Mouse (Mus musculus): ENCODE results near the gene Eya2. TPM values are rescaled to one million over a fixed set of nuclear protein-coding genes. Genes with fewer than 3 reads are reported as not detected.
A peak's percentile ranks its signal among the peaks of the same experiment; 100 is the strongest.

Eya2 gene
- polyA plus RNA-seq, 1 experiment from 2014 or later = 36.7 TPM

GRCm38 (mm10) chr2:165626826-165627225, 32.0 kb downstream of the Eya2 start:
- H3K9ac ChIP-seq = no peak overlapping the region
- H3K27me3 ChIP-seq (replicated peaks) = no peaks in the 10 kb centered on the region
- no peak overlapping the region for H3K4me3 ChIP-seq
- H3K9me3 ChIP-seq = no peaks in the 10 kb centered on the region
- H3K36me3 ChIP-seq = peaks cover 4% of the 10 kb centered on the region; the same call in 1 of the 2 replicates
- WGBS = 65% methylated on average over 6 of the region's 6 CpGs
- ATAC-seq (ENCODE audit: low FRiP score, low read depth) = no peak
- peaks cover 9% of the 10 kb centered on the region for H3K4me1 ChIP-seq
- H3K27ac ChIP-seq = 0 out of 2 replicates have a peak overlapping the region, but pooled peaks have one; percentile 7
- no peak overlapping the region for H3K4me2 ChIP-seq (replicated peaks)

- Histone ChIP-seq H3K4me2 (replicated peaks) (no peak overlapping the region), H3K27me3 (replicated peaks) (no peaks in the 10 kb centered on the region), H3K36me3 (peaks cover 4% of the 10 kb centered on the region; the same call in 1 of the 2 replicates), H3K9me3 (no peaks in the 10 kb centered on the region), H3K9ac (no peak overlapping the region), H3K4me3 (no peak overlapping the region), H3K27ac (no peak overlapping the region), H3K4me1 (peaks cover 6% of the 10 kb centered on the region)
- WGBS = 79% methylated on average over 6 of the region's 6 CpGs
- ATAC-seq (ENCODE audit: low FRiP score, low read depth) = no peak
Measured at GRCm38 (mm10) chr2:165627974-165628373, 33.1 kb downstream of the Eya2 start.

GRCm38 (mm10) chr2:165629900-165630299, 35.1 kb downstream of the Eya2 start:
- no peak overlapping the region for H3K4me2 ChIP-seq (replicated peaks)
- 41% methylated on average over 8 of the region's 8 CpGs for WGBS
- H3K4me1 ChIP-seq = peaks cover 16% of the 10 kb centered on the region
- H3K9me3 ChIP-seq = no peaks in the 10 kb centered on the region
- ATAC-seq (ENCODE audit: low FRiP score, low read depth) = no peak
- H3K4me3 ChIP-seq = no peak overlapping the region
- H3K36me3 ChIP-seq = peaks cover 4% of the 10 kb centered on the region; the same call in 1 of the 2 replicates
- H3K9ac ChIP-seq = no peak overlapping the region
- no peak overlapping the region for H3K27ac ChIP-seq
- no peaks in the 10 kb centered on the region for H3K27me3 ChIP-seq (replicated peaks)

GRCm38 (mm10) chr2:165633011-165633785, 38.4 kb downstream of the Eya2 start:
- Histone ChIP-seq H3K4me2 (replicated peaks) (no peak overlapping the region), H3K4me1 (peaks cover 11% of the 10 kb centered on the region), H3K9ac (no peak overlapping the region), H3K27me3 (replicated peaks) (no peaks in the 10 kb centered on the region), H3K4me3 (no peak overlapping the region), H3K27ac (no peak overlapping the region), H3K9me3 (peaks cover 10% of the 10 kb centered on the region; the same call in 1 of the 2 replicates), H3K36me3 (no peaks in the 10 kb centered on the region)
- ATAC-seq (ENCODE audit: low FRiP score, low read depth) = no peak
- WGBS = 81% methylated on average over 11 of the region's 11 CpGs

DNA sequence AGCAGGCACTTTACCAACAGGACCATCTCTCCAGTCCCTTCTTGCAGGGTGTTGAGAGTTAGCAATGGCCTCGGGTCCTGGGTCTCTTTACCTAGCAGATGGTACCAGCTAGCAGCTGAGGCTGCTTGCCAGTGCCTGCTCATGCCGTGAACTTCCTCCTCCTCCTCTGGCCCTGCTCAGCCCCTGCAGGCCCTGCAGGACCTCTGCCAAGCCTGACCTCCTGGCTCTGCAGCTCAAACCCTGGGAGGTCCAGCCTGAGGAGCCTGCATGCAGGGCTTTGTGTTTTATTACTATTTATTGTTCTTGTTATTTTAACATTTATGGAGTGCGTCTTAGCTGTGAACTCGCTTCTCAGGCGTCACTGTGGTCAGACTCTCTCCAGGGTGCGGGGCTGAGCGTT, 39.6 kb downstream of the Eya2 start:
- H3K4me1 ChIP-seq = peaks cover 11% of the 10 kb centered on the region
- 35% methylated on average over 7 of the region's 7 CpGs for WGBS

GRCm38 (mm10) chr2:165639075-165639755, 44.4 kb downstream of the Eya2 start:
- Histone ChIP-seq H3K9ac (no peak overlapping the region), H3K27me3 (replicated peaks) (no peaks in the 10 kb centered on the region), H3K9me3 (peaks cover 10% of the 10 kb centered on the region; the same call in 1 of the 2 replicates), H3K36me3 (no peaks in the 10 kb centered on the region), H3K4me1 (peaks cover 32% of the 10 kb centered on the region), H3K27ac (no peak overlapping the region), H3K4me3 (no peak overlapping the region), H3K4me2 (replicated peaks) (no peak overlapping the region)
- WGBS = 81% methylated on average over 11 of the region's 11 CpGs
- no peak for ATAC-seq (ENCODE audit: low FRiP score, low read depth)

More for the DNA sequence above, 39.6 kb downstream of the Eya2 start:
- Histone ChIP-seq H3K4me3 (no peak overlapping the region), H3K9ac (no peak overlapping the region), H3K4me2 (replicated peaks) (no peak overlapping the region), H3K27me3 (replicated peaks) (no peaks in the 10 kb centered on the region), H3K9me3 (peaks cover 10% of the 10 kb centered on the region; the same call in 1 of the 2 replicates), H3K36me3 (no peaks in the 10 kb centered on the region), H3K27ac (no peak overlapping the region)
- no peak for ATAC-seq (ENCODE audit: low FRiP score, low read depth)

DNA sequence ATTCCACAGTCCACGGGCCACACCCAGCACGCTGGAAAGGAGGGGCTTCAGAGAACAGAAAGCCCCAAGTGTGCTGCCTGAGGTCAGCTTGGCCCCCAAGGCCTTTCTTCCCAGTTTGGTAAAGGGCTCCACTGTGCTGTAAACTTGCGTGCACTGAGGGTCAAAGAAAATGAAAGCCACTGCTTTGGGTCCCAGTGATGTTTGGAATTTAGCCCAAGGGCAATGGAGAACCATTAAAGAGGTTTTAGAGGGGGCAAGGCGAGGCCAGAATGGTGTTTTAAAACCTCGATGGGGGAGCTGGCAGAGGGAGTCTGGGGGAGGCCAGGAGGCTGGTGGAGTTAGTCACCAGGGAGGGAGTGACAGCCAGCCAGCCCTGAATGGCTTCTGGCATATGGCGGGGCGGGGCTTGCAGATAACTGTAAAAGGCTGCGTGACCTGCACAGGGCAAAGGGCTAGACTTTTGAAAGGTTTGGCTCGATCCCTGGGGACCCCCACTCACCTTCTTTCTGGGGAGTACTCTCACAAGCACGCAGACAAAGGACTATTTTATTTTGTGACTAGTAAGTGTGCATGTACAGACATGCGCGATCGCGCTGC, 47.2 kb downstream of the Eya2 start:
- H3K4me3 ChIP-seq = no peak overlapping the region
- H3K27me3 ChIP-seq (replicated peaks) = no peaks in the 10 kb centered on the region
- ATAC-seq (ENCODE audit: low FRiP score, low read depth) = peak; percentile 75
- WGBS = 41% methylated on average over 14 of the region's 14 CpGs
- H3K4me2 ChIP-seq (replicated peaks) = peak overlapping the region; percentile 24; the same call in 1 of the 2 replicates
- peak overlapping the region; percentile 6; the same call in 1 of the 2 replicates for H3K27ac ChIP-seq
- peaks cover 30% of the 10 kb centered on the region for H3K4me1 ChIP-seq
- H3K9ac ChIP-seq = no peak overlapping the region
- H3K36me3 ChIP-seq = no peaks in the 10 kb centered on the region
- H3K9me3 ChIP-seq = peaks cover 6% of the 10 kb centered on the region; the same call in 1 of the 2 replicates

DNA sequence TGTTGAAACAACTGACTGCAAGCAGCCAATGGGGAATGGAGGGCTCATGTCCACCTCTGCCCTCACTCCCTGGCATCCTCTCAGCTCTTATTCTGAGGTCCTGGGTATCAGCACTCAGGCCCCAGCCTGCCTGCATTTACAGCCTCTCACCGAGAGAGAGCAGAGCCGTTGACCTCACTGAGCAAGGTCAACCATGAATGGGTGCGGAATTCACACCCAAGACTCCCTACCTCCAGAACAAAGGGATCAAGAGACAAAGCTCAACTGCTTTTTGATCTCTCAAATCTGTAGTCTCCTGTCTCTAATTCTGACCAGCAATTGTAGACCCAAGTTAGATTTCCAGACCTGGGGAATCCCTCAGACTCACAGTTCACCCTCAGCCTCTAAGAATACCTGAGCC, 48.8 kb downstream of the Eya2 start:
- no peaks in the 10 kb centered on the region for H3K36me3 ChIP-seq
- no peak overlapping the region for H3K4me2 ChIP-seq (replicated peaks)
- peaks cover 33% of the 10 kb centered on the region for H3K4me1 ChIP-seq
- H3K9ac ChIP-seq = no peak overlapping the region
- H3K27me3 ChIP-seq (replicated peaks) = no peaks in the 10 kb centered on the region
- WGBS = 30% methylated on average over 3 of the region's 3 CpGs
- ATAC-seq (ENCODE audit: low FRiP score, low read depth) = no peak
- no peaks in the 10 kb centered on the region for H3K9me3 ChIP-seq
- no peak overlapping the region for H3K27ac ChIP-seq
- H3K4me3 ChIP-seq = no peak overlapping the region

DNA sequence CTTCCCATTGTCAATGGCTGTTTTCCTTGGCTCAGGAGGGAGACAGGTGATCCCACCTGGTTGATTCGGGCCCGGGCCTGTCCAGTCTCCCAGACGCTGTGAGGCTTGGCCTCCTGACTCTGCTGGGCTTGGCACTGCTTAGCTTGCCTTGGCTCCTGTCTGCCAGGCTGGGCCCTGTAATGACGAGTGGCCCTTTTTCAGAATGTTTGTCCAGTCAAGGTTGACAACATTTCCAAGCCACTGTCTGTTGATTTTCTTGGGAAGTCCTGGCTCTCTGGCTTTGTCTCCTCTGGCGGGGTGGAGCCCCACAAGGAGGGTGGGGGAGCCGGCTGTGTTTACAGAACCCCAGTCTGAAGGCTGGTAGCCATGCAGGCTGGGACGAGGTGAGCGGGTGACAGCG, 49.2 kb downstream of the Eya2 start:
- H3K27ac ChIP-seq = no peak overlapping the region
- H3K4me1 ChIP-seq = peaks cover 33% of the 10 kb centered on the region
- 82% methylated on average over 9 of the region's 9 CpGs for WGBS
- no peak overlapping the region for H3K9ac ChIP-seq
- no peak overlapping the region for H3K4me3 ChIP-seq
- no peaks in the 10 kb centered on the region for H3K9me3 ChIP-seq
- no peak for ATAC-seq (ENCODE audit: low FRiP score, low read depth)
- H3K4me2 ChIP-seq (replicated peaks) = no peak overlapping the region
- no peaks in the 10 kb centered on the region for H3K36me3 ChIP-seq
- no peaks in the 10 kb centered on the region for H3K27me3 ChIP-seq (replicated peaks)

DNA sequence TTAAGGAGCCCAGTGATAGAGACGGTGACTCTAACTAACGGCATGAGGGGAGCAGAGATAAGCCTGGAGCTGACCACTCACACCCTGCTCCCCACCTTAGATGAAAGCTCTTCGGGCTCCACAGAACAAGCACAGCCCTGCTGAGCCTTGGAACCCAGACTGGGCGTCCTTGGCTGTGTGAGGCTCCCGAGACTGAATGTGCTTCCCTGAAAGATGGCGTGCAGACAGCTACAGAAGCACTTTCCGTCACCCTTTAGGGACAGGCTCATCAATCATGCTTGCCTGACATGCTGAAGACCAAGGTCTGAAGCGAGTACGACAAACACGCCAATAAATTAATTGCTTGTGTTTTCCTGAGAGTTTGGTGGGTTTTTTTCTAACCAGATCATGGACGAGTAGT, 56.2 kb downstream of the Eya2 start:
- no peak overlapping the region for H3K27ac ChIP-seq
- no peaks in the 10 kb centered on the region for H3K9me3 ChIP-seq
- WGBS = 38% methylated on average over 11 of the region's 11 CpGs
- no peak overlapping the region for H3K4me2 ChIP-seq (replicated peaks)
- H3K27me3 ChIP-seq (replicated peaks) = no peaks in the 10 kb centered on the region
- no peaks in the 10 kb centered on the region for H3K36me3 ChIP-seq
- no peak overlapping the region for H3K4me3 ChIP-seq
- peaks cover 41% of the 10 kb centered on the region for H3K4me1 ChIP-seq
- no peak for ATAC-seq (ENCODE audit: low FRiP score, low read depth)
- H3K9ac ChIP-seq = no peak overlapping the region

DNA sequence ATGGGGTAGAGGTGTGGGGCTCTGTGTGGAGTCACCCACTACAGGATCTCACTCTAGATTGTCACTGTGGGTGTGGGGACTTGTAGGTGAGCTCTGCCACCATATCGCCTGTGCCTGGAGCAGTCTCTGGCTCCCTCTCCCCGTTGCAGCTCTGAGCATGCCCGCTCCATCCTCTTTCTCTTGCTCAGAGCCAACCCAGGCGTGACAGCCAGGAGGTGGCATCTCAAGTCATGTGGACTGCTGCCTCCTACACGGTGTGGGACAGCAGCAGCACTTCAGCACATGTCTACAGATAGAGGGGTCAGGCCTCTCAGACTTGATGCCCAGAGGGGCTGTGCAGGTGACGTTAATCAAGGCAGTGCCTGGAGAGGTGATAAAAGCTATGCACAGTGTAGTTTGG, 57.4 kb downstream of the Eya2 start:
- Histone ChIP-seq H3K9me3 (no peaks in the 10 kb centered on the region), H3K4me3 (no peak overlapping the region), H3K27me3 (replicated peaks) (no peaks in the 10 kb centered on the region), H3K4me1 (peaks cover 33% of the 10 kb centered on the region), H3K36me3 (no peaks in the 10 kb centered on the region), H3K4me2 (replicated peaks) (no peak overlapping the region), H3K9ac (no peak overlapping the region), H3K27ac (0 out of 2 replicates have a peak overlapping the region, but pooled peaks have one; percentile 62)
- no peak for ATAC-seq (ENCODE audit: low FRiP score, low read depth)
- 61% methylated on average over 6 of the region's 6 CpGs for WGBS
